ENCODE assay signal across 8 mouse cellular contexts in the genomic region with DNA sequence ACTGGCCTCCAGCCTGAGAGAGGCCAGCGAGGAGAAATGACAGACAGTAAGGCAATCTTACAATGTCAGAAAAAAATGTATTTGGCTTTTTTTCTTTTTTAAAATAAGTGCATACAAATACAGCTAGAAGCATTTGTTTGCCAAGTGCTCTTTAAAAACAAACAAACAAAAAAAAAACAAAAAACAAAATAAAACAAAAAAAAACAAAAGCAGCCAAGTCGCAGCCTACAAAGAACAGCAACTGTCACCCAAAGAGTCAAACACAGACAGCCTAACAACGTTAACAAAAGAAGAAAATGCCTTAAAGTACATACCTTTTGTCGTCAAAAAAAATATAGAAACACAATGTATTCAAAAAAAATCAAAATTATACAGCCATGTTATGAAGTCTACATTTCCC. TPM values are rescaled to one million over a fixed set of nuclear protein-coding genes. Genes with fewer than 3 reads are reported as not detected.
DNase-seq lines count a peak whose midpoint lies in the region; ATAC-seq and TF ChIP-seq lines count a peak whose summit lies in the region.

No protein-coding gene starts in this region.

- ATAC-seq in heart, embryonic 15.5 days (replicated peaks; ENCODE audit: insufficient number of reproducible peaks, insufficient read depth, low FRiP score, low read depth): no peak

- H3K27ac ChIP-seq in heart, embryonic 15.5 days: peak overlapping the region; percentile 100
- H3K27ac ChIP-seq in ES-E14 (ENCODE audit: insufficient read depth, low read depth, low read length, poor library complexity, severe bottlenecking): no peak overlapping the region
- peak overlapping the region; percentile 59 for H3K27ac ChIP-seq in hindbrain, embryonic 10.5 days
- H3K27ac ChIP-seq in midbrain, embryonic 10.5 days (replicated peaks): peak overlapping the region; percentile 73; the same call in 1 of the 2 replicates

- H3K9ac ChIP-seq in heart, embryonic 15.5 days: peak overlapping the region; percentile 98
- H3K9ac ChIP-seq in ES-E14 (ENCODE audit: insufficient read depth, low read depth, low read length, poor library complexity, severe bottlenecking): 0 out of 2 replicates have a peak overlapping the region, but pooled peaks have one; percentile 30

- no peak for DNase-seq in heart, adult 8-10 months (ENCODE audit: low spot score)
- no peak for DNase-seq in ES-E14 (ENCODE audit: low read depth, low spot score)
- no peak for DNase-seq in hindbrain, embryonic 10.5 days (ENCODE audit: low spot score)
- DNase-seq in midbrain, embryonic 10.5 days (ENCODE audit: low spot score): no peak
- DNase-seq in retina, embryonic 14.5 days (ENCODE audit: low spot score): no peak
- no peak for DNase-seq in left cerebral cortex, adult 9 months (ENCODE audit: low spot score in 2 of 2)
- no peak for DNase-seq in kidney, postnatal 36 days

- H3K4me2 ChIP-seq in heart, embryonic 15.5 days: peak overlapping the region; percentile 84

- 0 out of 2 replicates have a peak, but pooled peaks cover 7% of the 10 kb centered on the region for H3K36me3 ChIP-seq in heart, embryonic 15.5 days
- H3K36me3 ChIP-seq in ES-E14 (ENCODE audit: control insufficient read depth, insufficient read depth, low read length, poor library complexity, severe bottlenecking): peaks cover 21% of the 10 kb centered on the region
- H3K36me3 ChIP-seq in hindbrain, embryonic 10.5 days: peaks cover 36% of the 10 kb centered on the region
- H3K36me3 ChIP-seq in midbrain, embryonic 10.5 days: peaks cover 30% of the 10 kb centered on the region

- in situ Hi-C loops in ES-E14 (cut with MboI; ENCODE audit: low sequenced_read_pairs in 2 of 2, unreplicated experiment in 2 of 2): no loop called here

- WGBS in heart, embryonic 15.5 days: 12% methylated on average over 4 of the region's 4 CpGs
- 43% methylated on average over 4 of the region's 4 CpGs for WGBS in hindbrain, embryonic 10.5 days
- 44% methylated on average over 4 of the region's 4 CpGs for WGBS in midbrain, embryonic 10.5 days

- H3K9me3 ChIP-seq in heart, embryonic 15.5 days (replicated peaks): no peaks in the 10 kb centered on the region
- H3K9me3 ChIP-seq in ES-E14 (ENCODE audit: control insufficient read depth, insufficient read depth, low read depth, low read length): no peaks in the 10 kb centered on the region
- H3K9me3 ChIP-seq in hindbrain, embryonic 10.5 days: no peaks in the 10 kb centered on the region
- no peaks in the 10 kb centered on the region for H3K9me3 ChIP-seq in midbrain, embryonic 10.5 days (replicated peaks)

- peaks cover 32% of the 10 kb centered on the region for H3K4me1 ChIP-seq in heart, embryonic 15.5 days (replicated peaks)
- peaks cover 2 to 20% of the 10 kb centered on the region in 2 experiments; a peak in 2 of 4 replicates for H3K4me1 ChIP-seq in ES-E14 (ENCODE audit: control insufficient read depth in 2 of 2, insufficient read depth in 2 of 2, low read length in 2 of 2, poor library complexity in 1 of 2)
- H3K4me1 ChIP-seq in hindbrain, embryonic 10.5 days (replicated peaks): peaks cover 80% of the 10 kb centered on the region
- H3K4me1 ChIP-seq in midbrain, embryonic 10.5 days: peaks cover 78% of the 10 kb centered on the region

- peak overlapping the region; percentile 92 for H3K4me3 ChIP-seq in heart, embryonic 15.5 days
- peak overlapping the region; percentile 51 to 80 for H3K4me3 ChIP-seq in ES-E14 (ENCODE audit: insufficient read depth in 1 of 2, low read depth in 1 of 2, low read length in 2 of 2, poor library complexity in 1 of 2, severe bottlenecking in 1 of 2)
- peak overlapping the region; percentile 99 for H3K4me3 ChIP-seq in hindbrain, embryonic 10.5 days
- H3K4me3 ChIP-seq in midbrain, embryonic 10.5 days: peak overlapping the region; percentile 96

- H3K27me3 ChIP-seq in heart, embryonic 15.5 days: no peaks in the 10 kb centered on the region
- H3K27me3 ChIP-seq in hindbrain, embryonic 10.5 days (ENCODE audit: insufficient read depth, poor library complexity, severe bottlenecking): no peaks in the 10 kb centered on the region
- peaks cover 6% of the 10 kb centered on the region for H3K27me3 ChIP-seq in midbrain, embryonic 10.5 days (ENCODE audit: low read depth, poor library complexity, severe bottlenecking)

TF ChIP-seq in ES-E14, 5 proteins besides CTCF, POLR2A, EP300 and RAD21:
- TF ChIP-seq MAFK (IDR thresholded peaks at IDR 0.05; ENCODE audit: insufficient read depth, low read depth, low read length) (no peak), HCFC1 (IDR thresholded peaks at IDR 0.05; ENCODE audit: borderline replicate concordance, insufficient read depth, low read length) (no peak), ZC3H11A (IDR thresholded peaks at IDR 0.05; ENCODE audit: borderline replicate concordance, low read depth, low read length) (no peak), CHD2 (IDR thresholded peaks at IDR 0.05; ENCODE audit: low read depth, low read length) (no peak), ZNF384 (IDR thresholded peaks at IDR 0.05; ENCODE audit: low read depth, low read length) (no peak)

RNA-seq across cellular contexts. Expression of gene Irf2bp2, which starts 3.2 kb away (rescaled TPM):
- 10.3 and 10.4 TPM in 2 replicates for polyA plus RNA-seq in heart, embryonic 15.5 days (2015; fragmentation: Nextera tagmentation; extraction: Ambion mirVana)
- 10 to 100 TPM; 41.8 to 60.9 (median 50.3) TPM for total RNA-seq in heart, adult 8-10 months (2022)
- total RNA-seq in ES-E14 (2012; rRNA removed): 21.9 and 25.7 TPM in 2 replicates
- polyA plus RNA-seq in hindbrain, embryonic 10.5 days (2016; fragmentation: Nextera tagmentation; extraction: Ambion mirVana): 3.3 and 4.3 TPM in 2 replicates
- polyA plus RNA-seq in midbrain, embryonic 10.5 days (2016; fragmentation: Nextera tagmentation; extraction: Ambion mirVana): 3.8 and 4.0 TPM in 2 replicates
